Mouse (Mus musculus) lung, adult 2 months (tissue): Measurements from ENCODE around the gene Ky.

Source experiments
- CTCF ChIP-seq: fragments of 200-500 bp; IDR thresholded peaks from 2 replicates; pipeline ENCODE4 v1.5.1; 2011; ENCODE audit warnings: mild to moderate bottlenecking, low read length, control low read depth; ENCODE audit not compliant: insufficient read depth
- POLR2A ChIP-seq: fragments of 200-500 bp; IDR thresholded peaks from 2 replicates; pipeline ENCODE4 v1.6.1; 2011; ENCODE audit warnings: low read depth, mild to moderate bottlenecking, control low read depth, low read length, borderline replicate concordance; ENCODE audit errors: extremely low read depth

- TF ChIP-seq CTCF (no peak), POLR2A (no peak)
Measured at GRCm38 (mm10) chr9:102501113-102501512, 4.4 kb upstream of the Ky start.
